Mouse (Mus musculus) midbrain, embryonic 11.5 days (tissue): ENCODE results near the gene Hoxc13. TPM values are rescaled to one million over a fixed set of nuclear protein-coding genes. Genes with fewer than 3 reads are reported as not detected.

Source experiments
- ATAC-seq: fragments of 200-750 bp; cut with Nextera tagmentation; 2 replicates; pipeline ENCODE4 v1.8.0; 2017; ENCODE audit warnings: moderate TSS enrichment, moderate library complexity; ENCODE audit not compliant: low FRiP score
- DNase-seq: peaks from one replicate; pipeline ENCODE4 v3.0.0; 2015; ENCODE audit warnings: low spot score; ENCODE audit errors: missing footprints
- H3K27ac ChIP-seq: fragments of 300-500 bp; sonication (generic); 2 replicates; pipeline ENCODE4 v1.5.1; 2014; ENCODE audit warnings: low read depth, low read length
- H3K27me3 ChIP-seq: fragments of 300-500 bp; sonication (generic); 2 replicates; pipeline ENCODE4 v1.6.1; 2014; ENCODE audit warnings: mild to moderate bottlenecking, low read length, moderate library complexity, mixed read lengths; ENCODE audit not compliant: control insufficient read depth, insufficient read depth
- H3K36me3 ChIP-seq: fragments of 300-500 bp; sonication (generic); 2 replicates; pipeline ENCODE4 v1.6.1; 2014; ENCODE audit warnings: mild to moderate bottlenecking, low read length, moderate library complexity, mixed read lengths; ENCODE audit not compliant: control insufficient read depth, insufficient read depth
- H3K4me1 ChIP-seq: fragments of 300-500 bp; sonication (generic); 2 replicates; pipeline ENCODE4 v1.6.1; 2014; ENCODE audit warnings: low read length; ENCODE audit not compliant: control insufficient read depth, insufficient read depth
- H3K4me2 ChIP-seq: fragments of 300-500 bp; sonication (generic); 2 replicates; pipeline ENCODE4 v1.6.1; 2014; ENCODE audit warnings: mild to moderate bottlenecking, moderate library complexity
- H3K4me3 ChIP-seq: fragments of 300-500 bp; sonication (generic); 2 replicates; pipeline ENCODE4 v1.5.1; 2014; ENCODE audit warnings: low read depth, low read length
- H3K9ac ChIP-seq: fragments of 300-500 bp; sonication (generic); 2 replicates; pipeline ENCODE4 v1.6.1; 2014; ENCODE audit warnings: low read length
- H3K9me3 ChIP-seq: fragments of 300-500 bp; sonication (generic); 2 replicates; pipeline ENCODE4 v1.6.1; 2016; ENCODE audit warnings: low read length; ENCODE audit not compliant: control insufficient read depth
- WGBS: fragments of 180-500 bp; shearing (Covaris S2); extraction: QIAGEN DNeasy Blood & Tissue Kit; methylation state at CpG from one replicate; pipeline ENCODE4 v1.1.7; 2014; 5-methylcytosine and 5-hydroxymethylcytosine counted together
- microRNA-seq: library from miRNA; unstranded; fragments of <30 nt; microRNA quantifications from one replicate; pipeline ENCODE4, GENCODE M21; 2017
- polyA plus RNA-seq: library from polyadenylated mRNA; unstranded; fragments of >200 nt; fragmentation: Nextera tagmentation; extraction: Ambion mirVana; gene quantifications from 2 replicates; pipeline ENCODE4 v1.2.1, GENCODE M21; 2014

The Hoxc13 gene
- polyA plus RNA-seq, 1 experiment from 2014 or later = 0.11 TPM

- Histone ChIP-seq H3K36me3 (no peaks in the 10 kb centered on the region), H3K4me3 (no peak overlapping the region), H3K4me2 (no peak overlapping the region), H3K27ac (no peak overlapping the region), H3K9ac (no peak overlapping the region), H3K27me3 (peaks cover 98% of the 10 kb centered on the region), H3K9me3 (no peaks in the 10 kb centered on the region), H3K4me1 (peaks cover 5% of the 10 kb centered on the region; the same call in 1 of the 2 replicates)
- WGBS = under 1% methylated on average over 37 of the region's 37 CpGs
- peak; percentile 96 for DNase-seq
- no peak for ATAC-seq
Measured at GRCm38 (mm10) chr15:102976631-102977422, 55.9 kb downstream of the Hoxc13 start.

GRCm38 (mm10) chr15:102977423-102977974, 56.6 kb downstream of the Hoxc13 start:
- no peak overlapping the region for H3K9ac ChIP-seq
- under 1% methylated on average over 15 of the region's 16 CpGs for WGBS
- peaks cover 5% of the 10 kb centered on the region; the same call in 1 of the 2 replicates for H3K4me1 ChIP-seq
- H3K4me3 ChIP-seq = no peak overlapping the region
- peak; percentile 95 for DNase-seq
- H3K4me2 ChIP-seq = no peak overlapping the region
- peaks cover 98% of the 10 kb centered on the region for H3K27me3 ChIP-seq
- H3K27ac ChIP-seq = no peak overlapping the region
- no peaks in the 10 kb centered on the region for H3K36me3 ChIP-seq
- no peaks in the 10 kb centered on the region for H3K9me3 ChIP-seq
- ATAC-seq = no peak

Small RNA genes within 50 kb of the gene (microRNA-seq; reads per million reads assigned to microRNA genes)
- gene Mir196a-2 = not detected

Other genes starting within 250 kb of the Hoxc13 start
- gene Atp5g2, start 248.8 kb upstream of the Hoxc13 start, polyA plus RNA-seq = 67.4 and 71.3 TPM in 2 replicates
- gene Calcoco1, start 198.9 kb upstream of the Hoxc13 start, polyA plus RNA-seq = 27.5 and 28.3 TPM in 2 replicates
- not detected in 2 replicates for gene Hoxc12, start 15.7 kb downstream of the Hoxc13 start, polyA plus RNA-seq
- gene Hoxc11, start 33.3 kb downstream of the Hoxc13 start, polyA plus RNA-seq = not detected in 2 replicates
- not detected in 2 replicates for gene Hoxc10, start 45.7 kb downstream of the Hoxc13 start, polyA plus RNA-seq
- gene Hoxc5, start 46.3 kb downstream of the Hoxc13 start, polyA plus RNA-seq = not detected in 2 replicates
- not detected in 2 replicates for gene Hoxc9, start 55.3 kb downstream of the Hoxc13 start, polyA plus RNA-seq
- gene Hoxc8, start 69.5 kb downstream of the Hoxc13 start, polyA plus RNA-seq = not detected in 2 replicates
- gene Hoxc6, start 77.2 kb downstream of the Hoxc13 start, polyA plus RNA-seq = not detected in 2 replicates
- not detected in 2 replicates for gene Hoxc4, start 97.8 kb downstream of the Hoxc13 start, polyA plus RNA-seq
- 26.5 and 27.2 TPM in 2 replicates for gene Smug1, start 246.0 kb downstream of the Hoxc13 start, polyA plus RNA-seq